Mouse (Mus musculus): ENCODE data around the gene Cfap43.
"Not testable (repeated sequence)": the region's sequence is repeated elsewhere in the genome, so short reads cannot be mapped to it uniquely, and the experiment has no call there.

Gene Cfap43

DNA sequence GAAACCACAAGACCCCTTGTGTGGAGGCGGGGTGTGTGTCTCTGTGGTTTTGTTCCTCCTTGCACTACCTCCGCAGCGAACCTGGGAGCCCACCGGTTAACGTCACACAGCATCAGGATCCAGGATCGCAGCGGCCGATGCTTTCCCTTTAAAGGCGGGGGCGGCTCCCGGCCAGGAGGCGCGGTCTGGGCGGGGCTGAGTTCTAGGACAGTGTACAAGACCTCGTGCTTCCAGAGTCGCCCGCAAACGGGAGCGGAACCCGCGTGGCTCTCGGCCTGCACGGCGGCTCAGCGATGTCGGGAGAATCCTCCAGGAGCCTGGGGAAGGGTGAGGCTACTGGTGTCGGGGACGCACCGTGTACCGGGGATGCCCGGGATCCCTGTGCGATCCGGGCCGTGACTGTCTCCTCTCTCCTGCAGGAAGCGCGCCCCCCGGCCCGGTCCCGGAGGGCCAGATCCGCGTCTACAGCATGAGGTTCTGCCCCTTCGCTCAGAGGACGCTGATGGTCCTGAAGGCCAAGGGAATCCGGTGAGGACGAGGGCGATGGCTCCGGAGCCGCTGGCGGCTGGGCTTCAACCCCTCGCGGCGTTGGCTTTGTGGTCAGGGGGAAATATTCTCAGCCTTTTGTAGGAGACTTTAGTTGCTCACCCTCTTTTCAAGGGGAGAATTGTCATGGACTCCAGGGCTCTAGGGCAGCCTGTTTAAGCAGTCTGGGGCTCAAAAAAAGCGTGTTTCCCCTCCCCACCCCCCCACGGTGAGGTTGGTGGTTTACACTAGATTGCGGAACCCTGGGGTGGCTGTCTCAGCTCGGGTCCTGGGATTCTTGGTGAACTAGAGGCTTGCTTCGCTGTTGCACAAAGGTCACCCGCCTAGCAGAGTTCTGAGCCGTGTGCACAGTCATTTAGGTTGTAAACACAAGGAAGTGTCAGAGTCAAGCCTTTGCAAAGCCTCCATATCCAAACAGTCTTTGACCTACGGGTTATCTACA is 64.0 kb downstream of the Cfap43 start, which contains the start of gene Gsto1:
Gene Gsto1 (plus strand): TSS at position 175 of the 988 bp plus-strand sequence.
- intact Hi-C loops (cut with DNase I): no loop called here

DNA sequence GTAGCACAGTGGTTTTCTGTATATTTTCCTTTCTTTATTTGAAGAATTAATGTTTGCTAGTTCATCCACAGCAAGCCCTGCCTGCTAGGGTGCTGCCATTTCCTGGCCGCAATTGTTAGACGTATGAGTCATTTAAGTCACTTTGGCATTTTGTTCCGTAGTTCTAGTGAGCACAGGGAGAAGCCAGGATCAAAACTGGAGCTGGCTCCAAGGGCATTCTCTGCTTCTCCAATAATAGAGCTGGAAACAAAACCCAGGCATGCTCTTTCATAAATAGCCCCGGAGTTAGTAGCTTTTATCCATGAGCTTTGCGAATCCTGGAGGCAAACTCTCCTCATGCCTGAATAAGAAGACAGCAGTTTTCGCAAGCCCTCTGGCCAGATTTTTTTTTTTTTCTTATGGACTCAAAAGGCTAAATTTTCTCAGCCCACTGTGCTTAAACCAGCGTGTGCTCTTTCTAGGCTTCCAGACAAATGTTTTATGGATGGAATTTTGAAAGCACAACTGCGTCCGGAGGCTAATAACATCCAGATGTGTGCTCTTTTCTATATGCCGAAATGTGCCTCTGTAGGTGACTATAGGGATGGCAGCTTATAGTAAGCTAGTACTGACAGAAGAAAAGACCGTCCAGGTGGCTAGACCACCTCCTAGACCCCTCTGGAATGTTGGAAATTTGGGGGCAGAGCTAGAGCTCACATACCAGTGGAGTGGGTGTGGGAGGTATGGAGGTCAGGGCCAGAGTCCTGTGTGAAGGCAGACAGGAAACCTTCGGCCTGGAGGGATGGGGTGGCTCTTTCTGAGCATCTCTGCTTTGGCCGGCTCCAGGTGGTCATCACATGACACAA is 64.9 kb downstream of the Cfap43 start:
- intact Hi-C loops (cut with DNase I): no loop called here

DNA sequence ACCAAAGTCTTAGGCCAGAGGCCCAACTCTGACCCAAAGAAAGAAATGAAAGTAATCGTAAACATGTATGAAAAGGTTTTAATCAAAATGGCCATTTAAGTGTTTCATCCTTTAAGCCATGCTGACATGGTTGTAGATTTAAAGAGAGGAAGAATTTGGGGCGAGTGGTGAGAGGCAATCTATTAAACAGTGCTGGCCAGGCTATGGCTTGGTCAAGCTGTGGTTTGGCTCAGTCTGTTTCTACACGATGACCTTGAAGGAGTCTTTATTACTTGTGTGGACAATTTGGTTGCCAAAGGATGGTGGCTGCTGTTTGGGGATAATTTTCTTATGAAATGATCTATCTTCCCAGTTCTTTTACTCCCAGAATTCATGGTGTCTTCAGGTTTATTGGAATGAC is 66.0 kb downstream of the Cfap43 start:
- intact Hi-C loops (cut with DNase I): no loop called here

DNA sequence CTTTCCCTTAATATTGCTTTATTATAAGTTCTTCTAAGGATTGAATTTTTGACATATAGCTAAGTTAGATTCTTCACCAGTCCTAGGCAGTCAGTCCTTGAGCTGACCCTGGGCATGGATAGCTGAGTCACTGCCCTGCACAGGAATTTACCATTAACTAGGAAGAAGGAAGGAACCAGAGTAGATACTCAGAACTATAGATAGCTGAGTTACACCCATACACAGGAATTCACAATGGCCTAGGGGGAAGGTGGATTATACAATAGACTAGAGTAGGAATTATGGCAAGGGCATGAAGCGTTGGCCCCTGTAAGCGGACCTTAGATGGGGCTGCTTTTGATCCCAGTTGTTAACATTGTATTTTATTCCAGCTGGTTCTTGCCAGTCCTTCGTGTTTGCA is 67.0 kb downstream of the Cfap43 start:
- intact Hi-C loops (cut with DNase I): not testable (repeated sequence)

DNA sequence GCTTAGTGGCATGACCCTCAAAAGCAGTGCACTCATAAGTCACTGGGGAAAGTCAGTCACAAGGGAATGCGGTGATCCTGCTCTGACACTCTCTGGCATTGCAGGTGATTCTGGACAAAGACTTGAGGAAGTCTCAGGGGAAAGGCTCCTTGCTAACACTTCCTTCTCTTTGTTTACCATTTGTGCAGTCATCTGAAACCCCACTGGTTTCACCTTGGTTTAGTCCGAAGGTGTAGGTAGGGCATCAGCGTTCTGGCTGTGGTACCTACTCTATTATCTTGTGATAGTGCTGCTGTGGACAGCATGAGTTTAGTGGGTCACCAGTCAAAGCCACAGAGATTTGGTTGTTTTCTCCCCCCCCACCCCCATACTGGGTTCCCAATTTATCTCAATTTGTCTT is 69.4 kb downstream of the Cfap43 start:
- intact Hi-C loops (cut with DNase I): no loop called here

DNA sequence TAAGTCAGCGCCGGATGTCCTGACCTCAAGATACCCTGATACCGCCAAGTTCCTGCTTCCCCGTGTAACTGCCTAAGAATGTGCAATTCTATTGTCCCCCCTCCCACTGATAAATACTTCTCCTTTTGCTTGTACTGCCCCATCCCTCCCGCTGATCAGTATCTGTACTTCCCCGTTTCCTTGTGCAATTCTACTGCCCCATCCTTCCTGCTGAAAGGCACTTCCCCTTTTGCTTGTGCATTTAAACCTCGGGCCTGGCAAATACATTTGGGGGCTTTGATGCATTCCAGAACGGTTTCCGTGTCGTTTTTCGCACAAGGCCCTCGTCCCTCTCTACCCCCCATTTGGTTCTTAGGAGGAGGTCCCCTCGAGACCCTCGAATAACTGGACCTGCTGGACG is 77.9 kb downstream of the Cfap43 start:
- intact Hi-C loops (cut with DNase I): not testable (repeated sequence)

DNA sequence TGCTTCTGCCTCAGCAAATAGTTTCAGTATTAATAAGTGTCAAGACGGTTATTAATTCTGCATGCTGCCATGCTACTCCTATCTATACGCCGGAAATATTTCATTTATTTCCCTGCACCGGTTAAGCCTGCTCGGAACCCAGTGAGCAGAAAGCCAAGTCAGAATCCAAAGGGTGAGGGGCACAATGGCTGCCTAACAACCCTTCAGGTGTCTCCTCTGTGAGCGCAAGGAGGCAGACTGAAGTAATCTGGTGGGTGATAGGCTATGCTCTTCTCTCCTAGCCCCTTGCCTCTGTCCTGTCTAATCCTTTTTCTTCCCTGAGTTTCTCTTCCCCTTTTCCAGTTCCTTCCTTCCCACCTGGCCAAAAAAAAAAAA is 81.6 kb downstream of the Cfap43 start:
- intact Hi-C loops (cut with DNase I): no loop called here

- intact Hi-C loops (cut with DNase I): no loop called here
These were observed 82.2 kb downstream of the Cfap43 start for GRCm38 (mm10) chr19:47836701-47837526.

GRCm38 (mm10) chr19:47835776-47836175 is 83.3 kb downstream of the Cfap43 start:
- intact Hi-C loops (cut with DNase I): no loop called here

- intact Hi-C loops (cut with DNase I): no loop called here
These were observed 84.5 kb downstream of the Cfap43 start for GRCm38 (mm10) chr19:47834614-47835013.

DNA sequence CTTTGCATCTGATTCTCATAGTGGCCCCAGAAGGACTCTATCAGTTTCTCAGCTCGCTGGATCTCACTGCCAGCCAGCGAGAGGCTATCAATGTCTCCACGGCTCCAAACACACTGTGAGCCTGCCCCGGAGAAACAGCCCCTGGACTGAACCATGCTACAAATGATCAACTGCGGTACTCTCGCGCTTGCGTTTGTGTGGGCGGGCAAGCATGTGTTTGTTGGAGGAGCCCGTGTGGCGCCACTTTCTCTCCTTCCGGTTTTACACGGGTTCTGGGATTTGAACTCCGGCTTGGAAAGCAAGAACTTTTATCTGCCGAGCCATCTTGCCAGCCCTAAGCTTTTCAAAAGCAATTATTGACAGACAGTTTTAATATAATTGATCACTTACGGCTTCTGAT is 86.8 kb downstream of the Cfap43 start:
- intact Hi-C loops (cut with DNase I): no loop called here

DNA sequence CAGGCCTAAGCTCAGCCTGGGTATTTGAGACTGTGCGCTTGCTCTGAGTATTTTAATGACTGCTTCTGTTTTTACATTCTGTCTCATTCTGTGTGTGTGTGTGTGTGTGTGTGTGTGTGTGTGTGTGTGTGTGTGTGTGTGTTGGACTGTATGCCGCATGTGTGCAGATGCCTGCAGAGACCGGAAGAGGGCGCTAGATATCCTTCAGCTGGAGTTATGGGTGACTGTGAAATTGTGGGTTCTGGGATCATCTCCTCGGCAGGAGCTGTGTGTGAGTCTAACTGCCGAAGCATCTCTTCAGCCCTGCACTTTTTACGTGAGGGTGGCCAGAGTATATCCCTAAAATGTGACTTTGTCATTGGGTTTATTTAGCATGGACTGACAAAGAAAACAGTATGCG is 88.0 kb downstream of the Cfap43 start:
- intact Hi-C loops (cut with DNase I): no loop called here

- intact Hi-C loops (cut with DNase I): no loop called here
These were observed 89.1 kb downstream of the Cfap43 start for GRCm38 (mm10) chr19:47829913-47830450.

GRCm38 (mm10) chr19:47824026-47824425 is 95.1 kb downstream of the Cfap43 start:
- intact Hi-C loops (cut with DNase I): loop anchor here (5.0 kb wide), 2 partner anchors 317 to 467 kb away; no protein-coding TSS in a partner anchor

GRCm38 (mm10) chr19:47822143-47822796 is 96.8 kb downstream of the Cfap43 start:
- intact Hi-C loops (cut with DNase I): loop anchor here (5.0 kb wide), 2 partner anchors 315 to 465 kb away; no protein-coding TSS in a partner anchor

DNA sequence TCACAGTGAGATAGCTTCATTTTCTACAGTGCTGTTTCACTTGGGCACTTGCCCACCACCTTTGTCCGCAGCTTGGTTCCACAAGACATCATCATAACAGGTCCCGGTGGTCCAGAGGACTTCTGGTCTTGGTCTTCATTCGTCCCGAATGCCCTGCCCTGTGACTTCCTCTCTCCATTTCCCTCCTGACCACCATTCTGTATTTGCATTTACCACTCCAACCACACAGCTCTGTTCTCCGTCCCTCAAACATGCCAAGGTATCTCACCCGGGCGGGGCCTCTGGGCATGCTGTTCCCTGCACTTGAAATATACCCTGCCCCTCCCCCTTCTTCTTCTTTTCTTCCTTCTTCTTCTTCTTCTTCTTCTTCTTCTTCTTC is 97.6 kb downstream of the Cfap43 start:
- intact Hi-C loops (cut with DNase I): loop anchor here (2.0 to 5.0 kb wide), 3 partner anchors 163 to 464 kb away; no protein-coding TSS in a partner anchor

DNA sequence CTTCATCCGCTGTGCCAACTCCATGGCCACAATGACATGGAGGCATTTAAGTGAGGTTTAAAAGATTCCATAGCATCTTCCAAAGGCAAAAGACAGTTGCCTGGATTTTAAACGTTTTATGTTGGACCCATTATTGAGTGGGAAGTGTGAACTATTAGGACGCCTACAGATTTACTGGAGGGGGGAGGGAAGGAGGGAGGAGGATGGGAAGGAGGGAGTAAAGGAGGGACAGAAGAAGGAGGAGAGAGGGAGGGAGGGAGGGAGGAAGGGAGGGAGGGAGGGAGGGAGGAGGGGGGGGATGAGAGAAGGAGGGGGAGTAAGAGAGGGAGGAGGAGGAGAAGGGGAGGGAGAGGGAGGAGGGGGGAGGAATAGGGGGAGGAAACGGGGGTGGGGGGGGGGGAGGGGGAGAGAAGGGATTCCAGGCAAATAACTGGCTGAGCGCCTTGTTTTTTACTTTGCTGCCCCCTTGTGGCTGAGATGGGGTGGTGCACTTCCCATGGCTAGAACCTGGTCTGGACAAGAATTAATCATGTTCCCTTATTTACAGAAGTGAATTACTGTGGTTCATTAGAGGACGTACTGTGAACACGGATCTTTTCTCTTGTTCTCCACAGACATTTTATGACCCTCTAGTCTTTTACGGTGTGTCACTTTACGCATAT is 98.1 kb downstream of the Cfap43 start:
- intact Hi-C loops (cut with DNase I): loop anchor here (2.0 to 5.0 kb wide), 3 partner anchors 162 to 464 kb away; no protein-coding TSS in a partner anchor

DNA sequence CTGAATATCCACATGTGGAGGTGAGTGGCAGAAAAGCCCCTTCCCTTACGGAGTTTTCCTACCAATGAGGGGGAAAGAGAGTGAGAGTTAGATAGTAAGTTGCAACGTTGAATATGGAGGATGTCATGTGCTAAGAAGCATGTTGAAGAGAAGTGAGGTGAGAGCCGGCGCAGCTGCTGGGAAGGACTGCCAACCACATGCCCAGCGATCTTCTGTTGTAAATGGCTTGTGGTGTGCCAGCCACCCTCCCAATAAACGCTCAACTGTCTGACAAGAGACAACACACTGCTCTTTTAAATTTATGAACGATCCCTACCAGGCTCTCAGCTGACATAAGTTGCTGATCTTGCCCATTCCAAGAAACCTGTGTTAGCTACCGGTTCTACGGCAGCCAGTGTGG is 101.4 kb downstream of the Cfap43 start:
- intact Hi-C loops (cut with DNase I): no loop called here

DNA sequence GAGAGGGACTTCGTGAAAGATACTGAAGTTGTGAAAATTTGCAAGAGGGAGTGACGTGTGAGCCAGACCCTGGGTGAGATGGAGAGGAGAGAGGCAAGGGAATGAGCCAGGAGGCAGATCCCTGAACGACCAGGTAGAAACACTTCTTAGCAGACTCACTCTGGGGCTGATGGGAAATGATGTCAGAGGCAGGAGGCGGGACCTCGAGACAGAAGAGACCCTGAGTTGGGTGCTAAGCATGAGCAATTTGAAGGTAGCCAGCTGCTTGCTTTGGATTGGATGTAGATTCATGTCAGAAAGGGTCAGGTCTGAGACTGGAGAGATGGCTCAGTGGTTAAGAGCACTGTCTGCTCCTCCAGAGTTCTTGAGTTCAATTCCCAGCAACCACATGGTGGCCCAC is 104.4 kb downstream of the Cfap43 start:
- intact Hi-C loops (cut with DNase I): no loop called here

GRCm38 (mm10) chr19:47812091-47812490 is 107.0 kb downstream of the Cfap43 start:
- intact Hi-C loops (cut with DNase I): no loop called here

Data from adrenal gland (tissue).